Mouse (Mus musculus): Measurements from ENCODE around the gene Wrb.

GRCm38 (mm10) chr16:96160927-96161326 lies 15.7 kb downstream of the Wrb start:
- TF ChIP-seq CTCF (IDR thresholded peaks at IDR 0.05; ENCODE audit: borderline replicate concordance, control insufficient read depth, extremely low read depth, insufficient read depth, low read length, poor library complexity) (no peak), POLR2A (IDR thresholded peaks at IDR 0.05; ENCODE audit: control insufficient read depth, extremely low read depth, insufficient read depth, low read length, poor library complexity) (no peak)
